Mouse (Mus musculus) lung, adult 2 months (tissue): ENCODE data around the gene Xpo1.

Experiments used
- CTCF ChIP-seq: fragments of 200-500 bp; IDR thresholded peaks from 2 replicates; pipeline ENCODE4 v1.5.1; 2011; ENCODE audit warnings: mild to moderate bottlenecking, low read length, control low read depth; ENCODE audit not compliant: insufficient read depth
- POLR2A ChIP-seq: fragments of 200-500 bp; IDR thresholded peaks from 2 replicates; pipeline ENCODE4 v1.6.1; 2011; ENCODE audit warnings: low read depth, mild to moderate bottlenecking, control low read depth, low read length, borderline replicate concordance; ENCODE audit errors: extremely low read depth

DNA sequence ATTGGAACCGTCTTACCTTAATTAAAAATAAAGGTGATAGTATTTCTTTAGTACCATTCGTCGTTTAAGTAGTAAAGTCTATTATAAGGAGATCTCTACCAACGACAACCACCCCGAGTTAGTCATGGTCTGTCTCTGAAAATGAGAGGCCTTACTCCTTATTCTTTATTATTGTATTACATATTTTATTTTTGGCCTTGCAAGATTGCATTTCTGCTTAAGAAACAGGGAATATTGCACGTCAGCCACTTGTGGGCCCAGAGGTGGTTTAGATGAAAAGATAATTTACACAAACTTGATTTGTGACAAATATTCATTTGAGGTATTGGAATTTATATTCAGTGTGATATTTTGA lies 51.7 kb downstream of the Xpo1 start:
- TF ChIP-seq CTCF = no peak
- no peak for TF ChIP-seq POLR2A
